14 mouse cellular contexts compared by ENCODE assay signal in genomic region chr8:121085561-121085960, GRCm38 (mm10). TPM values are rescaled to one million over a fixed set of nuclear protein-coding genes. Genes with fewer than 3 reads are reported as not detected.
DNase-seq lines count a peak whose midpoint lies in the region; ATAC-seq and TF ChIP-seq lines count a peak whose summit lies in the region.
"Had no signal": no experiment of that assay in that cellular context is flagged by ENCODE, and none has a peak within 500 bp of the region (broad histone marks: within the 10 kb centered on the region; RNA-seq: fewer than 3 reads in every experiment).

No protein-coding gene starts in this region.

- H3K27ac ChIP-seq in heart, embryonic 13.5 days (replicated peaks): no peak overlapping the region
- peak overlapping the region; percentile 95 for H3K27ac ChIP-seq in lung, postnatal 0 days (ENCODE audit: low read length)
- no peak overlapping the region for H3K27ac ChIP-seq in liver, embryonic 11.5 days (ENCODE audit: low read depth, low read length)
- H3K27ac ChIP-seq in stomach, embryonic 16.5 days (ENCODE audit: low read length): peak overlapping the region; percentile 99

- peaks cover 100% of the 10 kb centered on the region for H3K27me3 ChIP-seq in heart, embryonic 13.5 days (replicated peaks)
- peaks cover 36% of the 10 kb centered on the region for H3K27me3 ChIP-seq in lung, postnatal 0 days (replicated peaks; ENCODE audit: insufficient read depth, low read length)
- H3K27me3 ChIP-seq in liver, embryonic 11.5 days (replicated peaks; ENCODE audit: control insufficient read depth, insufficient read depth, low read length): peaks cover 100% of the 10 kb centered on the region
- H3K27me3 ChIP-seq in stomach, embryonic 16.5 days (ENCODE audit: control insufficient read depth, insufficient read depth, low read length): peaks cover 85% of the 10 kb centered on the region

- H3K4me1 ChIP-seq in heart, embryonic 13.5 days: peaks cover 36% of the 10 kb centered on the region
- no peaks in the 10 kb centered on the region; the same call in 1 of the 2 replicates for H3K4me1 ChIP-seq in lung, postnatal 0 days (ENCODE audit: insufficient read depth, low read depth, low read length)
- H3K4me1 ChIP-seq in liver, embryonic 11.5 days (replicated peaks; ENCODE audit: control insufficient read depth, insufficient read depth, low read length): peaks cover 6% of the 10 kb centered on the region; the same call in 1 of the 2 replicates
- H3K4me1 ChIP-seq in stomach, embryonic 16.5 days (ENCODE audit: control insufficient read depth, insufficient read depth, low read length): peaks cover under 1% of the 10 kb centered on the region; the same call in 1 of the 2 replicates

- H3K4me3 ChIP-seq in heart, embryonic 13.5 days: peak overlapping the region; percentile 69
- peak overlapping the region; percentile 74 for H3K4me3 ChIP-seq in lung, postnatal 0 days (ENCODE audit: low read depth, low read length)
- H3K4me3 ChIP-seq in liver, embryonic 11.5 days (ENCODE audit: low read depth, low read length): peak overlapping the region; percentile 57
- peak overlapping the region; percentile 70 for H3K4me3 ChIP-seq in stomach, embryonic 16.5 days (replicated peaks; ENCODE audit: low read length)

- no peak for DNase-seq in heart, adult 8-10 months (ENCODE audit: low spot score)
- no peak for DNase-seq in lung, postnatal 0 days (ENCODE audit: low spot score)
- DNase-seq in lung, postnatal 36 days: no peak
- no peak for DNase-seq in liver, embryonic 11.5 days (ENCODE audit: low spot score)
- DNase-seq: cerebellum, adult 9-11 months; kidney, adult 9 months; right cerebral cortex, postnatal 25 days had no signal

- ATAC-seq in heart, embryonic 13.5 days (ENCODE audit: extremely low read depth, insufficient number of reproducible peaks, low FRiP score, low TSS enrichment): no peak
- ATAC-seq in lung, postnatal 0 days: no peak
- no peak for ATAC-seq in liver, embryonic 11.5 days (replicated peaks; ENCODE audit: low FRiP score)
- no peak for ATAC-seq in stomach, embryonic 16.5 days (ENCODE audit: insufficient read depth, low FRiP score)
- ATAC-seq in erythroid progenitor cell, adult 5-6 weeks (replicated peaks; ENCODE audit: low FRiP score, poor library complexity, severe bottlenecking): no peak
- no peak for ATAC-seq in monocyte, adult 5-6 weeks (replicated peaks; ENCODE audit: insufficient number of reproducible peaks, low FRiP score, low TSS enrichment, poor library complexity, severe bottlenecking)

- no peak for TF ChIP-seq EP300 in lung, postnatal 0 days (IDR thresholded peaks at IDR 0.05)

- no peaks in the 10 kb centered on the region for H3K9me3 ChIP-seq in heart, embryonic 13.5 days
- no peaks in the 10 kb centered on the region for H3K9me3 ChIP-seq in lung, postnatal 0 days (ENCODE audit: low read length)
- H3K9me3 ChIP-seq in liver, embryonic 11.5 days (ENCODE audit: control insufficient read depth, low read length): no peaks in the 10 kb centered on the region
- no peaks in the 10 kb centered on the region for H3K9me3 ChIP-seq in stomach, embryonic 16.5 days (replicated peaks; ENCODE audit: control insufficient read depth, low read length)

- WGBS in heart, embryonic 13.5 days: 72% methylated on average over 3 of the region's 3 CpGs
- 24% methylated on average over 3 of the region's 3 CpGs for WGBS in lung, postnatal 0 days
- WGBS in liver, embryonic 11.5 days: 42% methylated on average over 3 of the region's 3 CpGs
- 46% methylated on average over 3 of the region's 3 CpGs for WGBS in stomach, embryonic 16.5 days

- no peaks in the 10 kb centered on the region for H3K36me3 ChIP-seq in heart, embryonic 13.5 days
- no peaks in the 10 kb centered on the region for H3K36me3 ChIP-seq in lung, postnatal 0 days (ENCODE audit: insufficient read depth, low read length)
- H3K36me3 ChIP-seq in liver, embryonic 11.5 days (ENCODE audit: control insufficient read depth, insufficient read depth, low read length): no peaks in the 10 kb centered on the region
- H3K36me3 ChIP-seq in stomach, embryonic 16.5 days (ENCODE audit: control insufficient read depth, insufficient read depth, low read length): no peaks in the 10 kb centered on the region; the same call in 1 of the 2 replicates
- H3K36me3 ChIP-seq: G1E had no signal

- peak overlapping the region; percentile 75 for H3K9ac ChIP-seq in heart, embryonic 13.5 days
- peak overlapping the region; percentile 67 for H3K9ac ChIP-seq in lung, postnatal 0 days (replicated peaks; ENCODE audit: low read depth)
- peak overlapping the region; percentile 69 for H3K9ac ChIP-seq in liver, embryonic 11.5 days (ENCODE audit: low read depth, low read length)
- peak overlapping the region; percentile 88 for H3K9ac ChIP-seq in stomach, embryonic 16.5 days (ENCODE audit: low read length)

- no peak for TF ChIP-seq CTCF in lung, postnatal 0 days (IDR thresholded peaks at IDR 0.05)

- H3K4me2 ChIP-seq in heart, embryonic 13.5 days: peak overlapping the region; percentile 85
- H3K4me2 ChIP-seq in lung, postnatal 0 days (replicated peaks; ENCODE audit: low read depth, low read length): peak overlapping the region; percentile 79
- peak overlapping the region; percentile 65 for H3K4me2 ChIP-seq in liver, embryonic 11.5 days
- H3K4me2 ChIP-seq in stomach, embryonic 16.5 days (ENCODE audit: low read depth, low read length): peak overlapping the region; percentile 67

RNA-seq across cellular contexts. Expression of gene Foxf1, which starts 1.4 kb away (rescaled TPM):
- polyA plus RNA-seq in heart, embryonic 13.5 days (2015; fragmentation: Nextera tagmentation; extraction: Ambion mirVana): 7.7 and 9.5 TPM in 2 replicates
- under 1 TPM in 3 of 4 experiments, not detected in 1; 0.19 to 0.34 (median 0.33) TPM for total RNA-seq in heart, adult 8-10 months (2022)
- polyA plus RNA-seq in lung, postnatal 0 days (2015; fragmentation: Nextera tagmentation; extraction: Ambion mirVana): 156 and 194 TPM in 2 replicates
- polyA plus RNA-seq in liver, embryonic 11.5 days (2014; fragmentation: Nextera tagmentation; extraction: Ambion mirVana): 37.6 and 37.8 TPM in 2 replicates
- polyA plus RNA-seq in stomach, embryonic 16.5 days (2015; fragmentation: Nextera tagmentation; extraction: Ambion mirVana): 98.1 and 101 TPM in 2 replicates
- total RNA-seq in erythroid progenitor cell, adult 5-6 weeks (2015; ENCODE audit: low replicate concordance): not detected in 2 replicates
- not detected in 2 replicates for total RNA-seq in erythroid progenitor cell, adult 5-6 weeks (2017; ENCODE audit: low replicate concordance)
- total RNA-seq in monocyte, adult 5-6 weeks (2017): 0.53 TPM in 1 of 3 replicates, not detected in the others
- total RNA-seq: neutrophil, adult 5-6 weeks had no signal
- polyA plus RNA-seq: erythroblast, embryonic 14.5 days; G1E had no signal

RNA-seq across cellular contexts. Expression of gene Mthfsd, which starts 22.6 kb away (rescaled TPM):
- 35.3 and 42.8 TPM in 2 replicates for polyA plus RNA-seq in heart, embryonic 13.5 days (2015; fragmentation: Nextera tagmentation; extraction: Ambion mirVana)
- total RNA-seq in heart, adult 8-10 months (2022): 10 to 100 TPM; 15.3 to 17.1 (median 15.6) TPM
- polyA plus RNA-seq in lung, postnatal 0 days (2015; fragmentation: Nextera tagmentation; extraction: Ambion mirVana): 36.1 and 37.7 TPM in 2 replicates
- 48.1 and 50.6 TPM in 2 replicates for polyA plus RNA-seq in liver, embryonic 11.5 days (2014; fragmentation: Nextera tagmentation; extraction: Ambion mirVana)
- 51.1 and 57.5 TPM in 2 replicates for polyA plus RNA-seq in stomach, embryonic 16.5 days (2015; fragmentation: Nextera tagmentation; extraction: Ambion mirVana)
- 2.9 and 6.7 TPM in 2 replicates for total RNA-seq in erythroid progenitor cell, adult 5-6 weeks (2015; ENCODE audit: low replicate concordance)
- total RNA-seq in erythroid progenitor cell, adult 5-6 weeks (2017; ENCODE audit: low replicate concordance): 6.4 TPM in 2 replicates
- total RNA-seq in monocyte, adult 5-6 weeks (2017): 11.7 to 18.2 TPM (median 13.1 TPM) in 3 replicates

RNA-seq across cellular contexts. Expression of gene Foxc2, which starts 30.4 kb away (rescaled TPM):
- 6.8 and 7.4 TPM in 2 replicates for polyA plus RNA-seq in heart, embryonic 13.5 days (2015; fragmentation: Nextera tagmentation; extraction: Ambion mirVana)
- 1 to 10 TPM; 1.4 to 2.2 (median 1.6) TPM for total RNA-seq in heart, adult 8-10 months (2022)
- polyA plus RNA-seq in lung, postnatal 0 days (2015; fragmentation: Nextera tagmentation; extraction: Ambion mirVana): 0.47 and 0.58 TPM in 2 replicates
- 2.6 and 3.4 TPM in 2 replicates for polyA plus RNA-seq in liver, embryonic 11.5 days (2014; fragmentation: Nextera tagmentation; extraction: Ambion mirVana)
- 0.12 and 0.14 TPM in 2 replicates for polyA plus RNA-seq in stomach, embryonic 16.5 days (2015; fragmentation: Nextera tagmentation; extraction: Ambion mirVana)
- not detected in 2 replicates for total RNA-seq in erythroid progenitor cell, adult 5-6 weeks (2015; ENCODE audit: low replicate concordance)
- not detected in 2 replicates for total RNA-seq in erythroid progenitor cell, adult 5-6 weeks (2017; ENCODE audit: low replicate concordance)
- total RNA-seq in monocyte, adult 5-6 weeks (2017): not detected in 3 replicates
- total RNA-seq: G1E; neutrophil, adult 5-6 weeks had no signal
- polyA plus RNA-seq: erythroblast, embryonic 14.5 days had no signal

RNA-seq across cellular contexts. Expression of gene Foxl1, which starts 42.2 kb away (rescaled TPM):
- polyA plus RNA-seq in heart, embryonic 13.5 days (2015; fragmentation: Nextera tagmentation; extraction: Ambion mirVana): 0.52 and 0.64 TPM in 2 replicates
- total RNA-seq in heart, adult 8-10 months (2022): under 1 TPM in 3 of 4 experiments, not detected in 1; 0.08 to 0.26 (median 0.09) TPM
- polyA plus RNA-seq in lung, postnatal 0 days (2015; fragmentation: Nextera tagmentation; extraction: Ambion mirVana): 0.88 and 1.3 TPM in 2 replicates
- 0.61 and 0.73 TPM in 2 replicates for polyA plus RNA-seq in liver, embryonic 11.5 days (2014; fragmentation: Nextera tagmentation; extraction: Ambion mirVana)
- 3.4 and 4.0 TPM in 2 replicates for polyA plus RNA-seq in stomach, embryonic 16.5 days (2015; fragmentation: Nextera tagmentation; extraction: Ambion mirVana)
- total RNA-seq in erythroid progenitor cell, adult 5-6 weeks (2015; ENCODE audit: low replicate concordance): not detected in 2 replicates
- total RNA-seq in erythroid progenitor cell, adult 5-6 weeks (2017; ENCODE audit: low replicate concordance): not detected in 2 replicates
- total RNA-seq in monocyte, adult 5-6 weeks (2017): 0.29 TPM in 1 of 3 replicates, not detected in the others
- total RNA-seq: G1E; neutrophil, adult 5-6 weeks had no signal
- polyA plus RNA-seq: erythroblast, embryonic 14.5 days; G1E had no signal

Comparison
In these comparisons a context has a peak if more than half of its experiments do, and no peak if none do; other contexts are left out.
1. H3K27ac ChIP-seq: peak in lung, postnatal 0 days (single experiment) and stomach, embryonic 16.5 days (single experiment); none in heart, embryonic 13.5 days (single experiment) and liver, embryonic 11.5 days (single experiment).
2. Peak in every context shown above with its lines, with median percentiles within 50 percentile points of each other: H3K4me2 ChIP-seq, H3K4me3 ChIP-seq and H3K9ac ChIP-seq.